Mouse (Mus musculus) heart, adult 2 months (tissue): ENCODE measurements at regions not wholly inside any gene's neighbourhood (a gene's known extent, or its start where the extent isn't known, plus 50 kb on each side); places are given as distances from the start of the nearest gene placed in this dataset.

Experiments used
- DNase-seq, 2 experiments: peaks; one replicate each; pipeline ENCODE4 v3.0.0; 2021
- H3K27ac ChIP-seq: fragments of 200-600 bp; 2 replicates; pipeline ENCODE4 v1.8.1; 2022
- H3K27me3 ChIP-seq: fragments of 200-500 bp; 2 replicates; pipeline ENCODE4 v1.6.1; 2012; ENCODE audit warnings: mild to moderate bottlenecking, low read length, inconsistent platforms, mixed read lengths; ENCODE audit not compliant: control insufficient read depth, insufficient read depth
- H3K36me3 ChIP-seq: fragments of 200-500 bp; 2 replicates; pipeline ENCODE4 v1.6.1; 2012; ENCODE audit warnings: low read length, inconsistent platforms; ENCODE audit not compliant: control insufficient read depth, insufficient read depth
- H3K4me1 ChIP-seq: fragments of 200-500 bp; 2 replicates; pipeline ENCODE4 v1.6.1; 2011; ENCODE audit warnings: low read length; ENCODE audit not compliant: control insufficient read depth, insufficient read depth
- H3K4me3 ChIP-seq: fragments of 200-600 bp; 2 replicates; pipeline ENCODE4 v1.8.1; 2022
- H3K79me2 ChIP-seq: fragments of 200-500 bp; replicated peaks from 2 replicates; pipeline ENCODE4 v1.6.1; 2012; ENCODE audit warnings: mild to moderate bottlenecking, inconsistent platforms, low read length, moderate library complexity, mixed read lengths; ENCODE audit not compliant: control insufficient read depth, insufficient read depth
- H3K9ac ChIP-seq: fragments of 200-500 bp; 2 replicates; pipeline ENCODE4 v1.6.1; 2012; ENCODE audit warnings: low read depth, mild to moderate bottlenecking, control low read depth, inconsistent platforms, low read length, mixed read lengths
- CTCF ChIP-seq: fragments of 200-600 bp; IDR thresholded peaks from 2 replicates; pipeline ENCODE4 v1.8.1; 2022; ENCODE audit warnings: antibody characterized with exemption, mild to moderate bottlenecking, moderate library complexity
- EP300 ChIP-seq: fragments of 200-500 bp; IDR thresholded peaks from 2 replicates; pipeline ENCODE4 v1.6.1; 2011; ENCODE audit warnings: low read depth, low read length, control low read depth; ENCODE audit not compliant: insufficient read depth
- POLR2A ChIP-seq: fragments of 200-500 bp; IDR thresholded peaks from 2 replicates; pipeline ENCODE4 v1.6.1; 2011; ENCODE audit warnings: mild to moderate bottlenecking, low read depth, low read length, control low read depth; ENCODE audit not compliant: insufficient read depth
- WGBS: fragments of 180-500 bp; shearing (Covaris S2); methylation state at CpG from one replicate; pipeline ENCODE4 v1.1.7; 2018; 5-methylcytosine and 5-hydroxymethylcytosine counted together
- intact Hi-C: fragments of 180-260 bp; cut with DNase I; formaldehyde crosslinking; loops from one replicate; pipeline ENCODE4 v1.15.1; 2025

DNA sequence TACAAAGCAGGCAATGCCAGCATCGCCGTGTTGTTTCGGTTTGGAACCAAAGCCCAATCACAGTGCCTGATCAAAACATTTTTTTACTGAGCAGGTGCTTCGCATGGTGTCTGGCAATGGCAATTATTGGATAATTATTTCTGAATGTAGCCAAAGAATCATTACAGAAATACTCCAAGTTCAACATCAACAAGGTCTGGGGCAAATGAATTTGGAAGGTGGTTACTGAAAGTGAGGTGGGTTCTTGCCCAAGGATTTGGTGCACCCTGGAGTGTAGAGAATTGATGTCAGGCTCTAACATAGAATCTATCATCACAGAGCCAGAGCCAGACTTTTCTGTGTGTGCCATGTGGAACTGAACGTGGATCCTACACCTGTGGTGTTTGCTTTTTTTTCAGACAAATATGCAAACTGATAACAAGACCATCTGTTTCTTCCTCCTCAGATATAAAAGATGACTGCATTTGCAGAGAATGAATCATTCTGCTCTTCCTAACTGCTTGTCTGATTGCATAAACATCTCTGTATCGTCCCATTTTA, 2240.9 kb upstream of the Gm7489 start:
- 76% methylated on average over 6 of the region's 6 CpGs for WGBS
- intact Hi-C loops: no loop called here
- no peaks in the 10 kb centered on the region for H3K36me3 ChIP-seq

DNA sequence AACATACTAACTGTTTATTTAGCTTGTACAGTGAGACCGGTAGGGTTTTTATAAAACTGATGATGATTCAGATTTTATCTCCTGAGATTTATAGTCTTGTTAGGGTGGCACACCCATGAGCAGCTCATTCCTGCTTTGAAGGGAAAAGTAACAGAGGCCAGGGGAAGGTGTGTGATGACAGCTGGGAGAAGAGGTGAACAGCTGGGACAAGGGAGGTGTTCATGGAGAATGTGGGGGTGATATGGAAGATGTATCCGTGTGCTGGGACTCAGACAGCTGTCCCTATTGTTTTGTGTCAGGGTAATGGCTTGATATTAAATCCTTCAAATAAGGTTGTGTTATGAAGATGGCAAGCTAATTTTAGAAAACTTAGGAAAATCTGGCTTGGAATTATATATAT, 2238.4 kb upstream of the Gm7489 start:
- H3K9ac ChIP-seq: no peak overlapping the region
- no peak for DNase-seq
- no peaks in the 10 kb centered on the region for H3K79me2 ChIP-seq
- H3K36me3 ChIP-seq: no peaks in the 10 kb centered on the region
- intact Hi-C loops: no loop called here
- WGBS: 64% methylated on average over 2 of the region's 2 CpGs
- H3K4me3 ChIP-seq: no peak overlapping the region
- H3K27me3 ChIP-seq: no peaks in the 10 kb centered on the region
- H3K4me1 ChIP-seq: no peaks in the 10 kb centered on the region
- TF ChIP-seq CTCF (no peak), EP300 (no peak), POLR2A (no peak)
- no peak overlapping the region for H3K27ac ChIP-seq

More for the DNA sequence above, 2240.9 kb upstream of the Gm7489 start:
- H3K79me2 ChIP-seq: no peaks in the 10 kb centered on the region
- TF ChIP-seq CTCF (no peak), POLR2A (no peak), EP300 (no peak)
- DNase-seq: no peak
- no peaks in the 10 kb centered on the region for H3K4me1 ChIP-seq
- no peak overlapping the region for H3K4me3 ChIP-seq
- H3K27ac ChIP-seq: no peak overlapping the region
- H3K27me3 ChIP-seq: no peaks in the 10 kb centered on the region
- no peak overlapping the region for H3K9ac ChIP-seq

DNA sequence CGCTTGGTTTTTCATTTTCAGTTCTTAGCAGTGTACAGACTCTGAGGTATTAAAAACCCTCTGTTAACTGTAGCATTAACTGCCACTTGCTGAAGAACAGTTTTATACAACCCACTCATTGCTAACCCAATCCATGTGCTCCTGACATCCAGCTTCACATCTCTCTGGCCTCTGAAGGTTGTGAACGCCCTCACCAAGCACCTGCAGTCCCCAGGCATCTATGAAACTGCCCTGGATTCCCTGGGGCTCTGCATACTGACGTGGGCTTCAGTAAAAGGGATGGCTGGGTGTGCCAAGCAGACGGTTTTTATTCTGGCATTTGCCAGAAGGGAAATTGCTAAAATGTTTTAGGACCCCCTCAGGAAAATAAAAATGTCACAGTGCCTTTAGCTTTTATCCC, 2232.2 kb upstream of the Gm7489 start:
- TF ChIP-seq EP300 (no peak), POLR2A (no peak), CTCF (no peak)
- 49% methylated on average over 4 of the region's 4 CpGs for WGBS
- no peak overlapping the region for H3K4me3 ChIP-seq
- no peak overlapping the region for H3K27ac ChIP-seq
- no peak for DNase-seq
- no peaks in the 10 kb centered on the region for H3K27me3 ChIP-seq
- H3K79me2 ChIP-seq: no peaks in the 10 kb centered on the region
- intact Hi-C loops: no loop called here
- no peak overlapping the region for H3K9ac ChIP-seq
- H3K36me3 ChIP-seq: no peaks in the 10 kb centered on the region
- no peaks in the 10 kb centered on the region for H3K4me1 ChIP-seq

DNA sequence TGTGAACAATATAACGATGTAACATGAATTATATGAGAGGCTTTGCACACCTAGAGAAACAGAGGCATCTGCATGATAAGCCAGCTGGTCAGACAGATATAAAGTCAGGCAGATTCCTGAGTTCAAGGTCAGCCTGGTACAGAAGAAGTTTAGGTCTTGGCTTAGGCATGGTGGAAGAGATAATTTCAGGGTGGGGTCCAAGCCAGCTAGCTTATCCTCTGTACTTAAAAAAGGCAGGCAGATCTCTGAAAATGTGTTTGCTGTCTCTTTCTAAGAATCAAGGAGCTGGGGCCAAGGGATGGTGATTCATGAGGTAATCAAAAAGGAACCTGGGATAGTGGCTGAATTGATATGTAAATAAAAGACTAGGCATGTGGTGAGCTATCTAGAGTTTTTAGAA, 2227.1 kb upstream of the Gm7489 start:
- H3K4me3 ChIP-seq: no peak overlapping the region
- TF ChIP-seq POLR2A (no peak), CTCF (no peak), EP300 (no peak)
- H3K9ac ChIP-seq: no peak overlapping the region
- no peaks in the 10 kb centered on the region for H3K4me1 ChIP-seq
- H3K27ac ChIP-seq: no peak overlapping the region
- no peak for DNase-seq
- intact Hi-C loops: no loop called here
- H3K79me2 ChIP-seq: no peaks in the 10 kb centered on the region
- 86% methylated on average over 1 of the region's 1 CpGs for WGBS
- no peaks in the 10 kb centered on the region for H3K27me3 ChIP-seq
- no peaks in the 10 kb centered on the region for H3K36me3 ChIP-seq

DNA sequence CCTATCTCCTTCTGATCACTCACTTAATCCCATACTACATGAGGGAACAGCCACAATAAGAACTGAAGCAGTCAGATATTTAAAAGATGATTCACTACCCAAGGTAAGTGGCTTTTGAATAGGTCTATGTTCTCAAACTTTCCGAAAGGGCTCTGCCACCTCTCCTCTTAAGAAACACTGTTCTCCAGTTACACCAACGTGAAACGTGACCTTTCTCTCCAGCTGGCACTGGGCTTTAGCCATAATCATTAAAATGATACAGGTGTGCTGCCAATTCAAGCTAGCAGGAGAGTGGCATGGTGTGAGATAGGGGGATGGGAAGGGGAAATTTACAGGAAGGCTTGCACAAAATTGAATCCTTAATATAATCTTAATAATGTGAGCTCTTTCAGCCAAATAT, 2216.4 kb upstream of the Gm7489 start:
- no peaks in the 10 kb centered on the region for H3K27me3 ChIP-seq
- DNase-seq: no peak
- TF ChIP-seq POLR2A (no peak), CTCF (no peak), EP300 (no peak)
- H3K4me1 ChIP-seq: no peaks in the 10 kb centered on the region
- H3K9ac ChIP-seq: no peak overlapping the region
- H3K79me2 ChIP-seq: no peaks in the 10 kb centered on the region
- H3K36me3 ChIP-seq: no peaks in the 10 kb centered on the region
- WGBS: 82% methylated on average over 3 of the region's 3 CpGs
- H3K4me3 ChIP-seq: no peak overlapping the region
- intact Hi-C loops: no loop called here
- no peak overlapping the region for H3K27ac ChIP-seq

DNA sequence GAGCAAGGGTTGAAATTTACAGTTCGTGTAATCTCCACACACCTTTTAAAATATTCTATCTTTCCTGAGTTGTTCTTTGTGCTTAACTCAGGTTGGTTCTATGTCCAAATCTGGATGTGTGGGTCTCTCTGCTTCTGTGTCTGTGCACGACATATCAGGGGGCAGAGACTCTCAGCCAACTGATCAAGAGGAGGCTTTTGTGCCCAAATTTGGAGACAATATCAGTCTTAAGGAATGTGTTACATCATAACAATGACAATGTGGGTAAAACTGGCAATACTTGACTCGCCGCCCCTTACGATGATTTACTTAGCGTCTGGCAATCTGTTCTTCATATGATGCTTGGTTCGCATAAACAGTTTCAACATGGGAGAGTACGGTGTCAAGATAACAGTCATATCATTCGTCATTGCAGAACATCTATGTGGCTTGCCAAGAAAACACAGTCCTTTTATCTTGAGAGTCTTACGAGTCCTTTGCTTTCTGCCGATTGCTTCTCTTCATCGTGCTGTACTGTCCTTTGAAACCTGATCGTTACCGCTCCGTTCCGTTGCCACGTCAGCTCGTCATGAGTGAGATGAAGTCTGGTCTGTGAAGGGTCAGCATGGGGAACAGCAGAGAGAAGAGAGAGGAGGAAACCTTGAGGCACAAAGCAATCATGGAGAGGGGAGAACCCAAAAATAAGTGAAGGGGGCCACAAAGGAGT, 2212.9 kb upstream of the Gm7489 start:
- no peak overlapping the region for H3K9ac ChIP-seq
- H3K27me3 ChIP-seq: no peaks in the 10 kb centered on the region
- TF ChIP-seq EP300 (no peak), CTCF (no peak), POLR2A (no peak)
- no peaks in the 10 kb centered on the region for H3K36me3 ChIP-seq
- DNase-seq: no peak
- WGBS: 56% methylated on average over 18 of the region's 18 CpGs
- intact Hi-C loops: no loop called here
- no peaks in the 10 kb centered on the region for H3K4me1 ChIP-seq
- no peak overlapping the region for H3K27ac ChIP-seq
- H3K79me2 ChIP-seq: no peaks in the 10 kb centered on the region
- H3K4me3 ChIP-seq: no peak overlapping the region
